Mouse (Mus musculus) hindbrain, embryonic 11.5 days (tissue): ENCODE measurements around the gene Ebf4. TPM values are rescaled to one million over a fixed set of nuclear protein-coding genes. Genes with fewer than 3 reads are reported as not detected.

Source experiments
- polyA plus RNA-seq: library from polyadenylated mRNA; unstranded; fragments of >200 nt; fragmentation: Nextera tagmentation; extraction: Ambion mirVana; gene quantifications from 2 replicates; pipeline ENCODE4 v1.2.1, GENCODE M21; 2014

Gene Ebf4
- polyA plus RNA-seq, 1 experiment from 2014 or later, result 1.1 TPM

Other genes starting within 250 kb of the Ebf4 start
- not detected in 2 replicates for gene Tgm6, start 182.8 kb upstream of the Ebf4 start, polyA plus RNA-seq
- gene Snrpb, start 115.8 kb upstream of the Ebf4 start, polyA plus RNA-seq, result 698 and 723 TPM in 2 replicates
- not detected in 2 replicates for gene Tmc2, start 100.0 kb upstream of the Ebf4 start, polyA plus RNA-seq
- gene Nop56, start 20.7 kb upstream of the Ebf4 start, polyA plus RNA-seq, result 297 and 331 TPM in 2 replicates
- 141 and 147 TPM in 2 replicates for gene Idh3b, start 10.6 kb upstream of the Ebf4 start, polyA plus RNA-seq
- 31.8 and 32.1 TPM in 2 replicates for gene Cpxm1, start 102.4 kb downstream of the Ebf4 start, polyA plus RNA-seq
- gene Gm28372, start 110.1 kb downstream of the Ebf4 start, polyA plus RNA-seq, result not detected in 2 replicates
- gene 1700020A23Rik, start 110.1 kb downstream of the Ebf4 start, polyA plus RNA-seq, result not detected in 2 replicates
- gene Tmem239, start 111.3 kb downstream of the Ebf4 start, polyA plus RNA-seq, result not detected in 2 replicates
- 70.2 and 78.5 TPM in 2 replicates for gene Vps16, start 129.2 kb downstream of the Ebf4 start, polyA plus RNA-seq
- 8.1 and 10.3 TPM in 2 replicates for gene Pced1a, start 129.5 kb downstream of the Ebf4 start, polyA plus RNA-seq
- gene Ptpra, start 155.1 kb downstream of the Ebf4 start, polyA plus RNA-seq, result 102 TPM in 2 replicates